Mouse (Mus musculus) hindbrain, embryonic 10.5 days (tissue): Measurements from ENCODE around the gene Ankrd27. TPM values are rescaled to one million over a fixed set of nuclear protein-coding genes. Genes with fewer than 3 reads are reported as not detected.
"Not testable (repeated sequence)": the region's sequence is repeated elsewhere in the genome, so short reads cannot be mapped to it uniquely, and the experiment has no call there.

Source experiments
- DNase-seq: peaks from one replicate; pipeline ENCODE4 v3.0.0-alpha.2; 2017; ENCODE audit warnings: low spot score
- H3K27ac ChIP-seq: fragments of 300-500 bp; sonication (generic); 2 replicates; pipeline ENCODE4 v1.5.1; 2016; ENCODE audit warnings: mild to moderate bottlenecking, moderate library complexity
- H3K27me3 ChIP-seq: fragments of 300-500 bp; sonication (generic); 2 replicates; pipeline ENCODE4 v1.6.1; 2016; ENCODE audit warnings: mild to moderate bottlenecking; ENCODE audit not compliant: poor library complexity, insufficient read depth, severe bottlenecking
- H3K36me3 ChIP-seq: fragments of 300-500 bp; sonication (generic); 2 replicates; pipeline ENCODE4 v1.6.1; 2016; ENCODE audit warnings: mild to moderate bottlenecking, moderate library complexity
- H3K4me1 ChIP-seq: fragments of 300-500 bp; sonication (generic); replicated peaks from 2 replicates; pipeline ENCODE4 v1.6.1; 2016; ENCODE audit warnings: mild to moderate bottlenecking
- H3K4me3 ChIP-seq: fragments of 300-500 bp; sonication (generic); 2 replicates; pipeline ENCODE4 v1.5.1; 2016; ENCODE audit warnings: mild to moderate bottlenecking, moderate library complexity
- H3K9me3 ChIP-seq: fragments of 300-500 bp; sonication (generic); 2 replicates; pipeline ENCODE4 v1.6.1; 2016; ENCODE audit warnings: mild to moderate bottlenecking, moderate library complexity
- WGBS: fragments of 180-500 bp; shearing (Covaris S2); methylation state at CpG from one replicate; pipeline ENCODE4 v1.1.7; 2016; 5-methylcytosine and 5-hydroxymethylcytosine counted together
- polyA plus RNA-seq: library from polyadenylated mRNA; unstranded; fragments of >200 nt; fragmentation: Nextera tagmentation; extraction: Ambion mirVana; gene quantifications from 2 replicates; pipeline ENCODE4 v1.2.1, GENCODE M21; 2016

Ankrd27 gene
- polyA plus RNA-seq, 1 experiment from 2014 or later, result 31.4 TPM

- H3K4me1 ChIP-seq, result no peaks in the 10 kb centered on the region
- H3K36me3 ChIP-seq, result no peaks in the 10 kb centered on the region
- no peaks in the 10 kb centered on the region for H3K9me3 ChIP-seq
- no peaks in the 10 kb centered on the region for H3K27me3 ChIP-seq
- H3K4me3 ChIP-seq, result no peak overlapping the region
- 94% methylated on average over 2 of the region's 2 CpGs for WGBS
- no peak overlapping the region for H3K27ac ChIP-seq
- no peak for DNase-seq
Measured at GRCm38 (mm10) chr7:35564067-35564865, 21.8 kb upstream of the Ankrd27 start.

DNA sequence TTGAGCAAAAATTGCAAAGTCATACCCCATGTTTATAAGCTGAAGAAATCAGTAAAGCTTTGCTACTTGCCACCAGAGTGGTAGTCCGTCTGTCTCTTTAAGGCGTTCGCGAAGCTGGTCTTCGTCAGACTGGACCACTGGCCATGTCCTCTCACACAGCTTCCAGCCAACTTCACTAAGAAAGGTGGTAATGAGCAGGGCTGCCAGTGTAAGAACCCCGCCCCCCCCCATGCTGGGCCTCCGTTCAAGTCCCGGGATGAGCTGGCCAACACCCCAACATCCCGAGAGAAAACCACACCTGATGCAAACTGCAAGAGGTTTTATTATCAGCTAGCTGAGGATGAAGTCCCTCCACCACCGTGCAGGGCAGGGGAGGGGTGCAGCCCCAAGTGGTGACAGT, 21.2 kb upstream of the Ankrd27 start:
- H3K4me1 ChIP-seq, DNase-seq, H3K4me3 ChIP-seq, H3K36me3 ChIP-seq, H3K27me3 ChIP-seq, H3K27ac ChIP-seq, H3K9me3 ChIP-seq: not testable (repeated sequence)
- WGBS, result 88% methylated on average over 10 of the region's 10 CpGs

DNA sequence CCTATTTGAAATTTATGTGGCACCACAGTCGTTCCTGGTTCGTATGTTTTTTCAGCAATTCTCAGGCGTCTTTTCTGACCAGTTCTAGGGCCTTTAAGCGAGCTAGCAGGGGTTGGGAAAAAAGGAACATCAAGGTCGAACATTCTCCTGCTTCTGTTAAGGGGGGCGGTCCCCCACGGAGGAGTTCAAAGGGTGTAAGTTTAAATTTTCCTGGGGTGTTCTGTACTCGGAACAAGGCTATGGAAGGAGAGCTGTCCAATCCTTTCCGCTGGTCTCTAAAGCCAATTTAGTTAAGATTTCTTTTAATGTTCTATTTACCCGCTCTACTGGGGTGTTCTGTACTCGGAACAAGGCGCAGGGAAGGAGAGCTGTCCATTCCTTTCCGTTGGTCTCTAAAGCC, 20.1 kb upstream of the Ankrd27 start:
- WGBS, result 86% methylated on average over 13 of the region's 13 CpGs
- not testable (repeated sequence) for DNase-seq

GRCm38 (mm10) chr7:35569724-35570123, 16.3 kb upstream of the Ankrd27 start:
- H3K27ac ChIP-seq, DNase-seq, H3K36me3 ChIP-seq, H3K4me1 ChIP-seq, H3K27me3 ChIP-seq, H3K4me3 ChIP-seq, H3K9me3 ChIP-seq: not testable (repeated sequence)
- WGBS, result 89% methylated on average over 4 of the region's 4 CpGs

More for the DNA sequence above, 20.1 kb upstream of the Ankrd27 start:
- not testable (repeated sequence) for H3K4me3 ChIP-seq, H3K4me1 ChIP-seq, H3K9me3 ChIP-seq, H3K27ac ChIP-seq, H3K27me3 ChIP-seq, H3K36me3 ChIP-seq

- H3K27ac ChIP-seq, H3K36me3 ChIP-seq, H3K4me1 ChIP-seq, H3K4me3 ChIP-seq, DNase-seq, H3K9me3 ChIP-seq, H3K27me3 ChIP-seq: not testable (repeated sequence)
- WGBS, result 21% methylated on average over 6 of the region's 6 CpGs
Measured at GRCm38 (mm10) chr7:35570883-35571282, 15.2 kb upstream of the Ankrd27 start.

GRCm38 (mm10) chr7:35579849-35580248, 6.2 kb upstream of the Ankrd27 start:
- peaks cover 41% of the 10 kb centered on the region for H3K27me3 ChIP-seq
- H3K27ac ChIP-seq, result no peak overlapping the region
- H3K9me3 ChIP-seq, result no peaks in the 10 kb centered on the region
- DNase-seq, result peak; percentile 63
- H3K4me3 ChIP-seq, result no peak overlapping the region
- H3K4me1 ChIP-seq, result peaks cover 15% of the 10 kb centered on the region
- 35% methylated on average over 4 of the region's 4 CpGs for WGBS
- H3K36me3 ChIP-seq, result no peaks in the 10 kb centered on the region

- Histone ChIP-seq H3K27ac (no peak overlapping the region), H3K4me1 (peaks cover 36% of the 10 kb centered on the region), H3K4me3 (no peak overlapping the region), H3K27me3 (peaks cover 46% of the 10 kb centered on the region), H3K36me3 (no peaks in the 10 kb centered on the region), H3K9me3 (no peaks in the 10 kb centered on the region)
- 65% methylated on average over 5 of the region's 5 CpGs for WGBS
- DNase-seq, result no peak
Measured at GRCm38 (mm10) chr7:35582719-35583118, 3.3 kb upstream of the Ankrd27 start.

- no peak overlapping the region for H3K4me3 ChIP-seq
- no peaks in the 10 kb centered on the region for H3K36me3 ChIP-seq
- H3K27me3 ChIP-seq, result peaks cover 46% of the 10 kb centered on the region
- no peak overlapping the region for H3K27ac ChIP-seq
- 14% methylated on average over 11 of the region's 11 CpGs for WGBS
- H3K4me1 ChIP-seq, result peaks cover 43% of the 10 kb centered on the region
- H3K9me3 ChIP-seq, result no peaks in the 10 kb centered on the region
- DNase-seq, result no peak
Measured at GRCm38 (mm10) chr7:35583476-35584025, 2.5 kb upstream of the Ankrd27 start.

GRCm38 (mm10) chr7:35584068-35584785, 1.8 kb upstream of the Ankrd27 start:
- no peak for DNase-seq
- 5% methylated on average over 36 of the region's 36 CpGs for WGBS
- Histone ChIP-seq H3K27ac (0 out of 2 replicates have a peak overlapping the region, but pooled peaks have one; percentile 91), H3K4me1 (peaks cover 43% of the 10 kb centered on the region), H3K27me3 (peaks cover 46% of the 10 kb centered on the region), H3K36me3 (no peaks in the 10 kb centered on the region), H3K4me3 (peak overlapping the region; percentile 95), H3K9me3 (no peaks in the 10 kb centered on the region)

GRCm38 (mm10) chr7:35584786-35585190, 1.3 kb upstream of the Ankrd27 start:
- H3K36me3 ChIP-seq, result no peaks in the 10 kb centered on the region
- WGBS, result under 1% methylated on average over 50 of the region's 50 CpGs
- peak overlapping the region; percentile 91 for H3K27ac ChIP-seq
- peaks cover 46% of the 10 kb centered on the region for H3K27me3 ChIP-seq
- peak overlapping the region; percentile 95 for H3K4me3 ChIP-seq
- H3K9me3 ChIP-seq, result no peaks in the 10 kb centered on the region
- peak; percentile 60 for DNase-seq
- peaks cover 43% of the 10 kb centered on the region for H3K4me1 ChIP-seq

DNA sequence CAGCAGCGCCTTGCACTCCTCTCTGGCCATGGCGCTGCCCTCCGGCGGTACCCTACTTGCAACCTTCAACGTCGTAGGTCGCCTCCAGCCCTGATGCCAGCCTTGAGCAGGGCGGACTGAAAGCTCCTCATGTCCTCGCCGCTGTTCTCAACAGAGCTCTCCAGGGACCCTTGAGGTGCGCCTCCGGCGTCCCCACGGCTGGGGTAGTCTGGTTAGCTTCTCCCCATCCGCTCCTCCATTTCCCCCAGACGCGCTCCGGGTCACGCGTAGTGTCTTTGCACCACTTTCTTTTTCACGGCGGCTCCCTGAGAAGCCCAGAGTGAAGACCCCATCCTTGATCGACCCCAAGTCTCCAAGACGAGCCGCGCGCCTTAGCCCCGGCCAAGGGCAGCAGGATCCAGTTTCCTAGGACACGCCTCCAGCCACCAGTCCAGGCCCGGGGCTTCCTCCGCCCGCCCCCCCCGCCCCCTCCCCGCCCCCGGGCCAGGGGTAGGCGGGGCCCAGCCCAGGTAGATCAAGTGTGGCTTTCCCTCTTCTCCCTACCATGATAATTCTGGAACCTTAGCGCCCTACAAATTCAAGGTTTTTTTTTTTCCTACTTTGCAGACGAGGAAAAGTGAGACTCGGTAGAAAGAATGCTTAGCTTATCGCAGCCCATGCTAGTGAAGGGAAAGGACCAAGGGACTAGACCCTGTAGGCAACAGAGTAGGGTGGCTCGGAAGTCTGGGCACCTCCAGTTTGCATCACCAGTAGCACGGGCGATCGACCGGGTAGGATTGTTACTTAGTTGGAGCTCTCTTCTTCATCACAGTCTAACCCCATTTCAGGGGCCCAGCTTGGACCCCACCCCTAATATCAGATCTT, 621 bp upstream of the Ankrd27 start, which contains the start of gene Rgs9bp:
Gene Rgs9bp (minus strand): TSS at position 392 of the 864 bp plus-strand sequence.
- Histone ChIP-seq H3K27me3 (peaks cover 46% of the 10 kb centered on the region), H3K4me3 (peak within 1 kb of the TSS; percentile 95), H3K27ac (peak within 1 kb of the TSS; percentile 91), H3K9me3 (no peaks in the 10 kb centered on the region), H3K4me1 (peaks cover 43% of the 10 kb centered on the region), H3K36me3 (no peaks in the 10 kb centered on the region)
- WGBS, result under 1% methylated on average over 45 of the region's 45 CpGs
- DNase-seq, result peak; percentile 78

- peaks cover 43% of the 10 kb centered on the region for H3K4me1 ChIP-seq
- 22% methylated on average over 15 of the region's 15 CpGs for WGBS
- DNase-seq, result no peak
- peak overlapping the region; percentile 95 for H3K4me3 ChIP-seq
- H3K36me3 ChIP-seq, result peaks cover 8% of the 10 kb centered on the region
- no peaks in the 10 kb centered on the region for H3K9me3 ChIP-seq
- H3K27me3 ChIP-seq, result peaks cover 33% of the 10 kb centered on the region
- H3K27ac ChIP-seq, result peak overlapping the region; percentile 91
Measured at GRCm38 (mm10) chr7:35586906-35587445, 932 bp downstream of the Ankrd27 start.
